Mouse (Mus musculus) gastrocnemius, adult 2 months (tissue): Measurements from ENCODE around the gene Sptssb. TPM values are rescaled to one million over a fixed set of nuclear protein-coding genes. Genes with fewer than 3 reads are reported as not detected.

Experiments
- DNase-seq: peaks from one replicate; pipeline ENCODE4 v3.0.0; 2022
- H3K27ac ChIP-seq: fragments of 200-600 bp; 2 replicates; pipeline ENCODE4 v1.8.1; 2022; ENCODE audit warnings: mild to moderate bottlenecking
- H3K4me3 ChIP-seq: fragments of 200-600 bp; 2 replicates; pipeline ENCODE4 v1.8.1; 2022; ENCODE audit warnings: mild to moderate bottlenecking, moderate library complexity
- CTCF ChIP-seq: fragments of 200-600 bp; IDR thresholded peaks from 2 replicates; pipeline ENCODE4 v1.8.1; 2022; ENCODE audit warnings: antibody characterized with exemption, mild to moderate bottlenecking, moderate library complexity
- intact Hi-C: fragments of 180-260 bp; cut with DNase I; formaldehyde crosslinking; loops from one replicate; pipeline ENCODE4 v1.15.1; 2025
- total RNA-seq, 2 experiments: library from RNA; stranded (reverse); gene quantifications; 2 replicates each; pipeline ENCODE4 v1.2.3; 2021

Sptssb gene
- total RNA-seq, 2 experiments from 2014 or later, result not detected

DNA sequence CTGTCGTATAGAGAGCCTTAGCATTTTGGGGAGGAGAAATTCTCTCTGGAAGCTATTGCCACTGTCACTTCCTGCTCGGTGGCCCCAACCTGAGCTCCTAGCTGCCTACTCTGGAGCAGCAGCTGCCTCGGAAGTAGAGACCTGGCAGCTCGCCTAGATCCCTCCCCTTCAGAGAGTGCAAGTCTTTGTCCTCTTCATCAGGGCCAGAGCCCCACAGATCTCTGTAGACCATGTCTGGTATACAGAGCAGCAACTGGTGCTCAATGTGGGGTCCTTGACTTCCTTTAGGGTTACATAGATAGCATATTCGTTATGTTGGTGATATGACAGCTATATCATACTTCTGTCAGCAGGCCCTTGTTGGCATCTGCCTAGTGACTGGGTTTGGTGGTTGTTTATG lies 41.3 kb downstream of the Sptssb start:
- TF ChIP-seq CTCF, result no peak
- H3K27ac ChIP-seq, result no peak overlapping the region
- intact Hi-C loops, result no loop called here
- no peak for DNase-seq
- no peak overlapping the region for H3K4me3 ChIP-seq

DNA sequence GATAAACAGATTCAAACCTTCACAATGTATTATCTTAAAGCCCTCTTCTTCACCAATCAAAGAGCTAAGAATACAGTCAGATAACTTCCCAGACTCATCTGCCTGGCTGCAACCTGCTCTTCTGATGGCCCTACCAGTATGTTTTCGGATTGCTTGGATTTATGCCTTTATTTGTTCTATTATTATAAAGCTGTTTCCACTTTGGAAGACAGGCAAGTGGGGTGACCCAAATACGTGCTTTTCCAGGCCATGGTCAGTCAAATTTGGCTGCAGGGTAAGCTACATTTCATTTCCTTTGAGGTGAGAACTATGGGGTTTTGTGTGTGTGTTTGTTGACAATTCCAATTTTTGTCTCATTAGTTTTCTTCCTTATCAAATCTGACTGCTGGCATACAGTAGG lies 43.2 kb downstream of the Sptssb start:
- Histone ChIP-seq H3K27ac (no peak overlapping the region), H3K4me3 (no peak overlapping the region)
- no peak for DNase-seq
- intact Hi-C loops, result no loop called here
- no peak for TF ChIP-seq CTCF

DNA sequence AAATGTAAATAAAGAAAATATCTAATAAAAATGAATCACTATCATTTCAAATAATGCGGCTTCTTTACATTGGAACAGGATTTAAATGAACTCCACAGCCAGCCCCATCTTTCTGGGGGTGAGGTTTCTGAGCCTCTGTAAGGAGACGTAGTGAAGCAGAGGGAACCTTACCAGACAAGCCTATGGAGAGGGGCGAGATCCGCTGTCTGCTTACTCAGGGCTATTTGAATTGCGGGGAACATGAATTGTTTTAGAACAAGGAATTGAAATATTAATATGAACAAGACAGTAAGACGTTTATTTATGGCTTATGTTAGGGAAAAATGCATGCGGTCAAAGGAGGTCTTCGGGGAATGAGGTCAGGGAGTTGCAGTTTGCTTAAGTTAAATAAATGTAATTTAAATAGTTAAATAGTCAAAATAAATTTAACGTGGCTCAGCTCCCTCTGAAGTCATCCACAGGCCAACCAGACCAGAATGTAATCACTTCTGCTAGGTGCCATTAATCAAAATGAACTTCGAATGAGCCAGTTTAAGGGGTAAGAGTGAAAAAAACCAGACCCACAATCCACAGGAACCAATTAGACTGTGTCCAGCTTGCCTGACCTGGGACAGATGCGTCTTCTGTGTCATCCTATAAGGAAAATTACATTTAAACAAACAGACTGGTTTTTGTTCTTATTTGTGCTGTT lies 46.6 kb downstream of the Sptssb start:
- no peak overlapping the region for H3K27ac ChIP-seq
- H3K4me3 ChIP-seq, result no peak overlapping the region
- DNase-seq, result no peak
- intact Hi-C loops, result no loop called here
- no peak for TF ChIP-seq CTCF

DNA sequence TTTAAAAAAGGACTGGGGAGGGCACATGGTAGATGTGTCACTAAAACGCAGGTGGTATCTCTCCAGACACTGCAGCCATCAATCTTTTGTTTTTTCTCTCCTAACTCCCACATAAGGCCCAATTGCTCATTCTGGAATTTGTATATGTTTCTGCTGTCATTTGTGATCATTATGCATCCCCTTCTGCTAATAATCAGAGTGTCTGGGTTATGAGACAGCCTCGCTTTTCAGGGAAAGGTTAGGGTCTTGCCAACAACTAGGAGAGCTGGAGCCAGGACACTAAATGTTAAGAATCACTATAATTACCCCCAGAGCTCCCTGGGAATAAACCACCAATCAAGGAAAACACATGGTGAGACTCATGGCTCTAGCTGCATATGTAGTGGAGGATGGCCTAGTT lies 47.3 kb downstream of the Sptssb start:
- intact Hi-C loops, result no loop called here
- no peak for TF ChIP-seq CTCF
- no peak overlapping the region for H3K27ac ChIP-seq
- H3K4me3 ChIP-seq, result no peak overlapping the region
- no peak for DNase-seq

DNA sequence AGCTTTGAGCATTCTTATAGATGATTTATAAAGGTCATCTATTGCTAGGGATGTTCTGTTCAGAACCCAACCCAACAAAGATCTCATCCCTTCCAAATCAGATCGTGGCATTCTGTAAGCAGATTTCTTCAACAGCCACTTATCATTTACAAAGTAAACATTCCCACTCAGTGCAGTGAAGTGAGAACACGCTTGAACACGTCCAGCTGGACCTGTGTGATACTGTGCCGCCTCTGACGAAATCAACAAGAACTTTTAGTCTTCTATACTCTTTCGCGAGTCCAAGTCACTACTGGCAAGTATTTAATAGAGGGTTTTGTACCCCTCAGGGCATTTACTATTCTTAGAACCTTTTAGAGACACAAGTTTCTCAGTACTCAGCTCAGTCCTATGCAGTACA lies 51.3 kb downstream of the Sptssb start:
- H3K4me3 ChIP-seq, result no peak overlapping the region
- intact Hi-C loops, result no loop called here
- TF ChIP-seq CTCF, result no peak
- H3K27ac ChIP-seq, result no peak overlapping the region
- no peak for DNase-seq

DNA sequence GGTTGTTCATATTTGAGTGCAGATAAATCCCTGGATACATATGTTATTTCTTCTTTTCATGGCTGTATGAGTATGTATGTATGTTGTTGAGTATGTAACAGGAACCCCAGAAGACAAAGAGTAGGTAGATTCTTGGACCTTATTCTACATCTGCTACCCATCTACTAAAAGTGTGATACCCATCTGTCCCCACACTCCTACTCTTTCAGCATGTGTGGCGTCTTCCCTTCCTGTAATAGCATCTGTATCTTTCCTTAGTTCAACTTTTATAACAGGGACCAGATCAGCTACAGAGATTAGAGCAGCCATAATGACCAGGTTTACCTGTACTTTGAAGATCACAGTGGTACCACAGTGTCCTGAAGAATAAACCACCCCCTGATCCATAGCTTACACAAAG lies 56.6 kb downstream of the Sptssb start:
- intact Hi-C loops, result no loop called here

GRCm38 (mm10) chr3:69800829-69801384 lies 58.8 kb downstream of the Sptssb start:
- DNase-seq, result no peak
- no peak for TF ChIP-seq CTCF
- intact Hi-C loops, result no loop called here
- no peak overlapping the region for H3K4me3 ChIP-seq
- no peak overlapping the region for H3K27ac ChIP-seq

More for the DNA sequence above, 56.6 kb downstream of the Sptssb start:
- Histone ChIP-seq H3K27ac (no peak overlapping the region), H3K4me3 (no peak overlapping the region)
- no peak for TF ChIP-seq CTCF
- no peak for DNase-seq

- no peak for DNase-seq
- H3K27ac ChIP-seq, result no peak overlapping the region
- H3K4me3 ChIP-seq, result no peak overlapping the region
- TF ChIP-seq CTCF, result no peak
- intact Hi-C loops, result no loop called here
Observed at GRCm38 (mm10) chr3:69799096-69799495, 60.6 kb downstream of the Sptssb start.

GRCm38 (mm10) chr3:69797969-69798368 lies 61.8 kb downstream of the Sptssb start:
- TF ChIP-seq CTCF, result no peak
- Histone ChIP-seq H3K27ac (no peak overlapping the region), H3K4me3 (no peak overlapping the region)
- intact Hi-C loops, result no loop called here
- DNase-seq, result no peak

DNA sequence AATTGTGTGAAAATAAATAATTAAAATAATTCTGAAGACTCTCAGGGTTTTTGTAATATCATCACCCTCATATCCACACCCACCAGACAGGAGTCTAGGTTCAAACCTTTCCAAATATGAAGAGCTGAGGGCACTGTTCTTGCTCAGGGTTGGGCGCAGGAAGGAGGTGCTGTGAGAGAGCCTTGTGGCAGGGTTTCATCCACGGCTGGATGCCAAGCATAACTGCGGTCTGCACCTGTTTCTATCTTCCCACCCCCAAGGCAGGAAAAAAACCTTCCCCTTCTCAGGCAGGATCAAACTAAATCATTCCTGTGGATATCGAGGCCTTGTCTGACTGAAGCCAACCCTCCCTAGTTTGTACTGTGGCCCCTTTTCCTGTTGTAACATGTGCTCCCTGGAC lies 62.2 kb downstream of the Sptssb start:
- no peak for DNase-seq
- no peak overlapping the region for H3K27ac ChIP-seq
- H3K4me3 ChIP-seq, result no peak overlapping the region
- intact Hi-C loops, result no loop called here
- TF ChIP-seq CTCF, result no peak

DNA sequence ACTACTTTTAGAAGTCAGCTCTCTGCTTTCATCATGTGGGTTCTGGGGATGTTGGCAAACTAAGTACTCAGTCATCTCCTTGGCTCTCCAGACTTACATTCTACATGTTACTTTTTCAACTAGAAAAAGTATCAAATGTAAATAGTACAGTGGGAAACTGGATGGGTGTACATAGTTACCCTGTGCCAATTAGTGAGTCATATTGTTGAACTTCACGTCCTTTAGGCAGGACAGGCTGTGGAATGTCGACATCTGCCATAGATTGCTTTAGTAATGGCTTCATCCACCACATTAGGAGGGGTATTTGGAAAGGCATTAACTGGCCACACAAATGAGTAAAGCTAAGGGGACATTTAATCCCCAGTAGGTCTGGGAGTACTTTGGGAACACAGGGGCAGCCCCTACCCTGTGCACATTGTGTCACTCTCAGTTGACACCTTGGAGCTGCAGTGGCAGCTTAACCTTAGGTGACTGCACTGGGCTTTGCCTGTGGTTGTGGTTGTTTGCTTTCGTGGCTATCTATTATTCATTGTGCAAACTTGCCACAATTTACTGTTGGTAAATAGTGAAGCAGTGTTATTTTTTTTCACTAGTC lies 66.8 kb downstream of the Sptssb start:
- intact Hi-C loops, result no loop called here
- no peak overlapping the region for H3K27ac ChIP-seq
- no peak overlapping the region for H3K4me3 ChIP-seq
- DNase-seq, result no peak
- TF ChIP-seq CTCF, result no peak

- no peak for DNase-seq
- no peak overlapping the region for H3K27ac ChIP-seq
- intact Hi-C loops, result no loop called here
- no peak for TF ChIP-seq CTCF
- H3K4me3 ChIP-seq, result no peak overlapping the region
Observed at GRCm38 (mm10) chr3:69779246-69779796, 80.4 kb downstream of the Sptssb start.

DNA sequence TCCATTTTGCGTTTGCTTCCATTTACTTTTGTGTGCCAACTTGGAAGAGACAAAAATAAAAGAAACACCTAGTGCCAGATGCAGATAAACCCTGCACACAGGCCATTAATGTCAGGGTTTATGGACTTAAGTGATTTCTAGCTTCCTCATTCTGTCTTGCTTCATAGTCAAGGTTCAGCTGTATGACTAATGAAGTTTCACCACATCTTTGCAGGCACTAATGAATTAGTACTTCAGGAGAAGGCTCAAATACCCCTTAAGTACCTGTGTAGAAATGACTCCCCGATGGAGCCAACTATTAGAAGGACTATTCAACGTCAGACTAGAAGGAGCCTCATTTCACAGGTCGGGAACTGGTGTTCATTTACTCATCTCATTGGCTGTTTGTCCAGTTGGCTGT lies 86.4 kb downstream of the Sptssb start:
- no peak for TF ChIP-seq CTCF
- Histone ChIP-seq H3K4me3 (no peak overlapping the region), H3K27ac (no peak overlapping the region)
- DNase-seq, result no peak
- intact Hi-C loops, result no loop called here

Other genes starting within 250 kb of the Sptssb start
- gene Nmd3, start 138.0 kb downstream of the Sptssb start, total RNA-seq, result 10 to 100 TPM; 31.9 to 33.8 TPM
- not detected for gene Otol1, start 147.7 kb upstream of the Sptssb start, total RNA-seq